Mouse (Mus musculus) myocyte (in vitro differentiated cells): ENCODE measurements at regions not wholly inside any gene's neighbourhood (a gene's known extent, or its start where the extent isn't known, plus 50 kb on each side); places are given as distances from the start of the nearest gene placed in this dataset.

Source experiments
- CEBPB ChIP-seq: IDR thresholded peaks from 2 replicates; pipeline ENCODE4 v1.6.1; 2011; ENCODE audit warnings: mild to moderate bottlenecking, moderate library complexity; ENCODE audit not compliant: poor library complexity, insufficient read depth, severe bottlenecking
- E2F4 ChIP-seq: IDR thresholded peaks from one replicate; pipeline ENCODE4 v1.6.1; 2011; ENCODE audit warnings: mild to moderate bottlenecking, control low read depth, moderate library complexity; ENCODE audit not compliant: insufficient read depth
- MAX ChIP-seq: IDR thresholded peaks from one replicate; pipeline ENCODE4 v1.6.1; 2011; ENCODE audit warnings: low read depth, mild to moderate bottlenecking, control low read depth
- MYOD1 ChIP-seq, 3 experiments: IDR thresholded peaks; one replicate each; pipeline ENCODE4 v1.6.1; 2011; ENCODE audit warnings: control low read depth in 2 of 3, low read depth in 2 of 3, mild to moderate bottlenecking in 2 of 3, moderate library complexity in 1 of 3; ENCODE audit not compliant: insufficient read length in 2 of 3, control insufficient read depth in 1 of 3
- MYOG ChIP-seq, 3 experiments: IDR thresholded peaks; one replicate each; pipeline ENCODE4 v1.6.1; 2011; ENCODE audit warnings: control low read depth in 2 of 3, low read depth in 2 of 3, mild to moderate bottlenecking in 2 of 3; ENCODE audit not compliant: insufficient read length in 2 of 3, control insufficient read depth in 1 of 3, insufficient read depth in 1 of 3
- POLR2A ChIP-seq: IDR thresholded peaks from one replicate; pipeline ENCODE4 v1.6.1; 2011; ENCODE audit warnings: low read depth, mild to moderate bottlenecking, control low read depth, moderate library complexity; ENCODE audit not compliant: insufficient read length
- POLR2AphosphoS2 ChIP-seq: IDR thresholded peaks from one replicate; pipeline ENCODE4 v1.6.1; 2011; ENCODE audit warnings: low read depth, control low read depth; ENCODE audit not compliant: insufficient read length
- REST ChIP-seq: IDR thresholded peaks from one replicate; pipeline ENCODE4 v1.6.1; 2011; ENCODE audit warnings: mild to moderate bottlenecking, control low read depth, moderate library complexity; ENCODE audit not compliant: insufficient read depth, insufficient read length
- TCF12 ChIP-seq: IDR thresholded peaks from one replicate; pipeline ENCODE4 v1.6.1; 2011; ENCODE audit warnings: mild to moderate bottlenecking, control low read depth; ENCODE audit not compliant: poor library complexity, insufficient read depth, severe bottlenecking
- USF1 ChIP-seq: IDR thresholded peaks from one replicate; pipeline ENCODE4 v1.6.1; 2011; ENCODE audit warnings: low read depth, mild to moderate bottlenecking, control low read depth, moderate library complexity

DNA sequence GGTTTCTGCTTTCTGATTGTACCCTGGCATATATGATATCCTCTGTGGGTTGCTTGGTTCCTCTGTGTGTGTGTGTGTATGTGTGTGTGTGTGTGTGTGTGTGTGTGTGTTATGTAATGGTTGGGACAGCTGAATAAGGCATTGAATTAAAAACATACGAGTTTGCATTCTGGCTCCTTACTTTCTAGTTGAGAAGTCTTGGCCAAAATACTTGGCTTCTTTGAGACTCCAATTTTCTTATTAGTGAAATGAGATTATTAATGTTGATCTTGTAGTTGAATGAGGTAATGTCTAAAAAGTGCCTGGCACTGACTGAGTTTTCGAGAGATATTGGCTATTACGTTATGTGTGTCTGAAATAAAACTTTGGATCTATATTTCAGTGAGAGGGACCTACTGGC is 88.0 kb upstream of the Serp2 start:
- TF ChIP-seq POLR2A (no peak), MYOG (IDR thresholded peaks at IDR 0.05; ENCODE audit: control insufficient read depth in 1 of 3, insufficient read depth in 1 of 3, insufficient read length in 2 of 3, low read depth in 2 of 3) (no peak), TCF12 (no peak), MAX (no peak), E2F4 (no peak), USF1 (no peak), REST (no peak), POLR2AphosphoS2 (no peak), MYOD1 (IDR thresholded peaks at IDR 0.05; ENCODE audit: control insufficient read depth in 1 of 3, insufficient read length in 2 of 3, low read depth in 2 of 3) (no peak), CEBPB (no peak)
